Mouse (Mus musculus): ENCODE measurements at regions not wholly inside any gene's neighbourhood (a gene's known extent, or its start where the extent isn't known, plus 50 kb on each side); places are given as distances from the start of the nearest gene placed in this dataset.

DNA sequence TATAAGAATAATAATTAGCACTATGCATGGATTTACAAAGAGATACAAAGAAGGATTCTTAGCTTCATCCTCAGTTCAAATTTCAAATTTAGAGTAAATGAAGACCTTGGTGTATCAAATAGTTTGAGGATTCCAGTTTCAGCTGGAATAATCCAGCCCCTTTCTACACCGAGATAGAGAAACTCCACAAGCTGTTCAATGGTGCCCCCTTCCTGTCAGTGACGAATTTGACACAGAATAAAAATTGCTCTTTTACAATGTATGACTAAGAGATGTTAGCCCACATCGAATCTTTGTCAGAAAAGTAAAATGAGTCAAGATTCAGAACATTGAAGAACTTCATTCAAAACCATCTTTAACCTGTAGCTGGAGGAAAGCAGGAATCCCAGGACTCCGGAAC lies 145.9 kb upstream of the Nt5c1b start:
- no peak for TF ChIP-seq ZC3H11A (IDR thresholded peaks at IDR 0.05; ENCODE audit: borderline replicate concordance, low read depth, low read length)
- no peak for TF ChIP-seq HCFC1 (IDR thresholded peaks at IDR 0.05; ENCODE audit: borderline replicate concordance, insufficient read depth, low read length)
- TF ChIP-seq CHD2 (IDR thresholded peaks at IDR 0.05; ENCODE audit: low read depth, low read length), result no peak
- no peak for TF ChIP-seq MAFK (IDR thresholded peaks at IDR 0.05; ENCODE audit: insufficient read depth, low read depth, low read length)

Data from ES-E14 (cell line).